Mouse (Mus musculus) G1E (cell line): ENCODE data around the gene Hoxd3. TPM values are rescaled to one million over a fixed set of nuclear protein-coding genes. Genes with fewer than 3 reads are reported as not detected.

Source experiments
- ATAC-seq: 2 replicates; pipeline ENCODE4 v1.8.0; 2016; ENCODE audit warnings: mild to moderate bottlenecking; ENCODE audit not compliant: insufficient number of reproducible peaks, poor library complexity, low FRiP score, severe bottlenecking; ENCODE audit errors: extremely low read depth
- DNase-seq: peaks from one replicate; pipeline ENCODE4 v3.0.0; 2012; ENCODE audit warnings: low spot score
- H3K27me3 ChIP-seq: 2 replicates; pipeline ENCODE4 v1.6.1; 2012; ENCODE audit warnings: mild to moderate bottlenecking, low read length, inconsistent platforms; ENCODE audit not compliant: insufficient read depth
- H3K36me3 ChIP-seq: replicated peaks from 2 replicates; pipeline ENCODE3; 2012; ENCODE audit warnings: mild to moderate bottlenecking, inconsistent platforms
- H3K4me1 ChIP-seq: 2 replicates; pipeline ENCODE4 v1.6.1; 2012; ENCODE audit warnings: low read depth, low read length, inconsistent platforms, mixed read lengths; ENCODE audit not compliant: insufficient read depth
- H3K4me3 ChIP-seq: 2 replicates; pipeline ENCODE4 v1.5.1; 2012; ENCODE audit warnings: low read depth, mild to moderate bottlenecking, inconsistent platforms, low read length, moderate library complexity, mixed read lengths
- H3K9me3 ChIP-seq: replicated peaks from 2 replicates; pipeline ENCODE4 v1.6.1; 2012; ENCODE audit warnings: inconsistent platforms
- CTCF ChIP-seq: IDR thresholded peaks from 2 replicates; pipeline ENCODE4 v1.5.1; 2012; ENCODE audit warnings: low read depth, low read length, inconsistent platforms, mixed read lengths
- GATA1 ChIP-seq: IDR thresholded peaks from 2 replicates; pipeline ENCODE4 v1.6.1; 2012; ENCODE audit warnings: borderline replicate concordance, low read length, inconsistent platforms, mixed read lengths
- GATA2 ChIP-seq: IDR thresholded peaks from 2 replicates; pipeline ENCODE4 v1.6.1; 2012; ENCODE audit warnings: low read depth, low read length, inconsistent platforms, borderline replicate concordance
- POLR2AphosphoS5 ChIP-seq: IDR thresholded peaks from 2 replicates; pipeline ENCODE4 v1.6.1; 2012; ENCODE audit warnings: low read depth, low read length, inconsistent platforms; ENCODE audit not compliant: insufficient replicate concordance
- TAL1 ChIP-seq: conservative IDR thresholded peaks from 2 replicates; pipeline ENCODE4 v1.6.1; 2012; ENCODE audit warnings: low read depth, low read length, inconsistent platforms, mixed read lengths
- polyA plus RNA-seq: library from polyadenylated mRNA; stranded (reverse); fragments of >175 nt; gene quantifications from 2 replicates; pipeline ENCODE4 v1.2.3, GENCODE M21; 2012
- total RNA-seq, 2 experiments: library from RNA; stranded (forward) in 1 of 2; stranded (reverse) in 1 of 2; fragments of 200-1000 nt in 1 of 2; fragments of >200 nt in 1 of 2; fragmentation: Nextera tagmentation in 1 of 2; gene quantifications; 2 replicates each; pipeline ENCODE4 v1.2.3; 2014 to 2017

Gene Hoxd3
- total and polyA plus RNA-seq, 3 experiments: 0.17 to 0.75 (median 0.22) TPM

- H3K4me1 ChIP-seq: no peaks in the 10 kb centered on the region
- peaks cover 19% of the 10 kb centered on the region for H3K9me3 ChIP-seq
- no peak overlapping the region for H3K4me3 ChIP-seq
- no peak for ATAC-seq
- H3K36me3 ChIP-seq: no peaks in the 10 kb centered on the region
- no peak for TF ChIP-seq POLR2AphosphoS5
- TF ChIP-seq GATA2: no peak
- no peak for TF ChIP-seq TAL1
- TF ChIP-seq GATA1: no peak
- TF ChIP-seq CTCF: no peak
- DNase-seq: no peak
- peaks cover 16% of the 10 kb centered on the region; the same call in 1 of the 2 replicates for H3K27me3 ChIP-seq
These were observed 11.1 kb upstream of the Hoxd3 start for GRCm38 (mm10) chr2:74700546-74701112.

GRCm38 (mm10) chr2:74701949-74702819 lies 9.5 kb upstream of the Hoxd3 start:
- DNase-seq (peak; percentile 23), ATAC-seq (no peak)
- Histone ChIP-seq H3K27me3 (peaks cover 11% of the 10 kb centered on the region; the same call in 1 of the 2 replicates), H3K9me3 (peaks cover 21% of the 10 kb centered on the region), H3K36me3 (no peaks in the 10 kb centered on the region), H3K4me1 (no peaks in the 10 kb centered on the region), H3K4me3 (no peak overlapping the region)
- TF ChIP-seq POLR2AphosphoS5: no peak
- peak; percentile 44 for TF ChIP-seq CTCF

GRCm38 (mm10) chr2:74702820-74703219 lies 8.9 kb upstream of the Hoxd3 start:
- Histone ChIP-seq H3K4me3 (no peak overlapping the region), H3K4me1 (no peaks in the 10 kb centered on the region), H3K27me3 (peaks cover 11% of the 10 kb centered on the region; the same call in 1 of the 2 replicates), H3K9me3 (peaks cover 20% of the 10 kb centered on the region), H3K36me3 (no peaks in the 10 kb centered on the region)
- TF ChIP-seq GATA2: no peak
- TF ChIP-seq TAL1: no peak
- no peak for TF ChIP-seq GATA1
- no peak for TF ChIP-seq CTCF
- DNase-seq (no peak), ATAC-seq (no peak)

- Histone ChIP-seq H3K27me3 (peaks cover 11% of the 10 kb centered on the region; the same call in 1 of the 2 replicates), H3K36me3 (no peaks in the 10 kb centered on the region), H3K9me3 (peaks cover 15% of the 10 kb centered on the region), H3K4me1 (no peaks in the 10 kb centered on the region), H3K4me3 (no peak overlapping the region)
- DNase-seq (no peak), ATAC-seq (no peak)
- TF ChIP-seq CTCF: no peak
- no peak for TF ChIP-seq GATA1
- TF ChIP-seq POLR2AphosphoS5: no peak
- TF ChIP-seq TAL1: no peak
- TF ChIP-seq GATA2: no peak
These were observed 8.4 kb upstream of the Hoxd3 start for GRCm38 (mm10) chr2:74703317-74703716.

- H3K27me3 ChIP-seq: peaks cover 11% of the 10 kb centered on the region; the same call in 1 of the 2 replicates
- no peak for DNase-seq
These were observed 7.9 kb upstream of the Hoxd3 start for GRCm38 (mm10) chr2:74703720-74704392.

More at GRCm38 (mm10) chr2:74703720-74704392, 7.9 kb upstream of the Hoxd3 start:
- Histone ChIP-seq H3K9me3 (peaks cover 12% of the 10 kb centered on the region), H3K4me3 (no peak overlapping the region), H3K36me3 (no peaks in the 10 kb centered on the region), H3K4me1 (no peaks in the 10 kb centered on the region)
- TF ChIP-seq GATA1 (no peak), TAL1 (no peak), POLR2AphosphoS5 (no peak), CTCF (no peak), GATA2 (no peak)
- ATAC-seq: no peak
